Mouse (Mus musculus): ENCODE results near the gene Tmub2.

Gene Tmub2

DNA sequence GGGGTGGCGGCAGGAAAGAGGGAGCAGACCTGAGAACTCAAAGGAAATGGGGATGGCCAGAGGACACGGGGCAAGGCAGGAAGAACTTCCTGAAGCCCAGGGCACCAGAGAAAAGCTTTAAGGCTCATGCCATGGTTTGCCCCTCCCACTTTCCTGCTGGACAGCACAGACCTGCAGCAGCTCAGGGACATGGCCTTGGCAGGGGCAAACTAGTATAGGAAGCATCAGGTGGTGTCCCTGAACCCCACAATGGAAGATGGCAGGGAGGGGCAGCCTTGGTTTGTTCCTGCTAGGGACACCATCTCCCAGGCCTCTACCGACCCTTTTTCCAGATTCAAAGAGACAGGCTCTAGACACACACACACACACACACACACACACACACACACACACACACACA is 20.6 kb downstream of the Tmub2 start:
- no peak for DNase-seq (ENCODE audit: low read depth, low spot score)

DNA sequence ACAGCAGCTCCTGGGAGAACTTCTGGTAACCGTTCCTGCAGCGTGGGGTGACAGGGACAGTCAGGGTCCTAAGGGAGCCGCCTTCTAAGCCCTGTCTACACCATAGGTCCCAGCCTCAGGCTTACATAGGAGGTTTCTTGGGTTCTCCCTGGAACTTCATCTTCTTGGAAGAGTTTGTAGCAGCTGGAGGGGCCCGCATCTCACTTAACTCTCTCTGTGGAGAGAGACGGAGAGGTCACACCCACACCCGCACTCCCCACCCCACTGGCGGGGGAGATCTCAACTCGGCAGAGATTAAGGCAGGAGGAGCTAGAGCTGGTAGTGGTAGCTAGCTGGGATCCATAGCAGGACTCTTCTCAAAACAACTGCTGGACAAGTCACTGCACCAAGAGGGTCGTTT is 23.4 kb downstream of the Tmub2 start:
- DNase-seq (ENCODE audit: low read depth, low spot score): no peak

DNA sequence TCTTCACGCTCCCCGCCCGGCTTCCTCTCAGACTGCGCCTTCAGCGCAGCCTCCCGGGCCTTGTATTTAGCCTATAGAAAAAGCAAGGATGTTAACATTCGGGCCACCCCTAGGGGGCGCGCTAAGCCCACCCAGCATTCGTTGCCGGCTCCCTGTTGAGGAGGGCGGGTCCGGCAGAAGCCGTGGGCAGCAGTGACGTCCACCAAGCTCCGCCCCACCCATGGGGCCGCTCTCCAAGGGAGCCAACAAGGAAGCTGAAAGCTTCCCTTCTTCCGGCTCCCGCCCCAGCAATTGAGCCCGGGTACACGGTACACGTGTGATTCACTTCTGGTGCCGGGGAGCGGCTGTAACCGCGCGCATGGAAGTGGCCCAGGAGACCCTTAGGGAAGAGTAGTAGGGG is 24.2 kb downstream of the Tmub2 start:
- peak; percentile 93 for DNase-seq (ENCODE audit: low read depth, low spot score)

DNA sequence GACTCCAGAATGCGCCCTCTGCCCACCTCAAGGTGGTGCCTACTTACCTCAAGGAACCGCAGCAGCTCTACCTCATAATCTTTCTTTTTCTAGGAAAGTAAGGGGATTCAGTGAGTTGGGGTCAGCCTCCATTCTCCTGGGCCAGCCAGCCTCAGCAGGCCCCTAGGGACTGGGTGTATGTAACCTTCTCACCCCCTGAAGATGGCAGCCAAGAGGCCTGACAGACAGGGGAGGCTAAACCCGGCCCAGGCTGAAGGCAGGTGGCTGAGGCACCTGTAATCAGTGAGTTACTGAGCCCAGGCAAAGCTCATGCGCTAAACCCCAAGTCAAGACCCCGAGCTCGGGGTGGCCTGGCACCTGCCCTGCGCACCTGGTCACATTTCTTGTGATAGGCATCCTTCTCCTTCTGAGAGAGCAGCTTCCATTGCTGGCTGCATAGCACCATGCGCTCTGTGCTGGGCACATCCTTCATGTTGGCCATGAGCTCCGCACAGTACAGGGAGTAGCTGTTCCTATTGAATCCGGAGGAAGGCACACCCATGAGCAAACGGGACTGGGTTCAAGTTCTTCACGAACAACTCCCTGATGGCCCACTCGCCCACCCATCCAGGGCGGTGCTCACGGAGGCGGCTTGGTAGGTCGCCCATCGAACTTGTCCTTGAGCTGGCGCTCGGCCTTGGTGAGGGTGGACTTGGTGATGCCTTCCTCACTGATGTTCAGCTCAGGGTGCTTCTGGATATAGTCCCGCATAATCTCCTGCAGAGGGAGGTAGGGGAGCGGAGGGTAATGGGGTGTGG is 25.3 kb downstream of the Tmub2 start:
- no peak for DNase-seq (ENCODE audit: low read depth, low spot score)

DNA sequence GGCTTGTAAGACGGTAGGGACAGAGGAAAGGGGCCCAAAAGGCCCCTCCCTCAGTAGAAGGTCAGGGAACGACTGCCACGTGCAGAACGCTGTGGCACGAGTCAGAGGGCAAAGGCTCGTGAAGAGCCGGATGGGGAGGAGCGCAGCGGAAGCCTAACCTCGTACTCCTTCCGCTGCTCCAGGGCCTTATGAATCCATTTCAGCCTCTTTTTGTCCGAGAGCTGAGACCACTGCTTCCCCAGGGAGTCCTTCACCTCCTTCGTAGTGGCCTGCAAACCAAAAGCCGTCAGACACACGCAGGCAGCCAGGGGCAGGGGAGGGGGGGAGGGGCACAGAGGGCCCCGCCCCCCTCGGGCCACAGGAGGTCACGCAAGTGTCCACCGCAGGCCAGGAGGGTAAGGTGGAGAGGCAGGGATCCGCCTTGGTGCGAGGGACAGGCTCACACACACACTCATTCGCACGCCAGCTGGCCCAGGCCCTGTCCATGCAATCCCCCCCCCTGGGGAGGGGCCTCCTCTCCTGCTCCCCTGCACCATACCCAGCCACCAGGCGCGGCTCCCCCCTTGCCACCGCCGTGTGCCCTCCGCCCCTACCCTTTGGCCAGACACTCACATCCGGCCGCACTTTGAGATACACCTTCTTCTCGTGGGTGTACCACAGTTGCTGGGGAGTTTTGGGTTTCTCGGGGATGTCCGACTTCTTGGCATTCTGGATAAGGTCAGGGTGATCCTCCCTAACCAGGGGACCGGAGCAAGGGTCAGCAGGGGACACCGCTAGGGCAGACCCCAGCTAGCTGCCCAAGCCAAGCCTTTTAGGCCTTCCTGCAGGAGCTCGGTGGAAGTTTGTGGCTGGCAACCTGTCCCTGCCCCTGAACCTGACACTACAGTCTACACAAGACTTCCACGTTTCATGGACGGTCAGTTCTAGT is 26.3 kb downstream of the Tmub2 start:
- peak; percentile 69 for DNase-seq (ENCODE audit: low read depth, low spot score)

DNA sequence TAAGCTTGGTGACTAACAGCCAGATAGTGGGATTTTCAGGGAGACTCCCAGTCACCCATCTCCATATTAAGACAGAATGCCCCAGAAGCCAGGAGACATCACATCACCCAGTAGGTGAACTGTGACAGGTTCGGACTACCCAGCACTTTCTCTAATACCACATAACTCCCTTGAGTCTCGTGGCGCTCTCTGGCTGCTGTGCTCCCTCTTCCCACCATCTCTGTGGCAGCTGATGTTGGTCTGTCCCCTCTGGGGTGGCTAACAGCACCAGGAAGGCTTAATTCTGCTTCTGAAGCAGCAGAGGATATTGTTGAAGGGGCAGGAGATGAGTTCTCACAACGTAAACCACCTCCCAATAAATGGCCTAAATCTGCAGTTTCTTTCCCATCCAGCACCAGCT is 27.2 kb downstream of the Tmub2 start:
- DNase-seq (ENCODE audit: low read depth, low spot score): no peak

DNA sequence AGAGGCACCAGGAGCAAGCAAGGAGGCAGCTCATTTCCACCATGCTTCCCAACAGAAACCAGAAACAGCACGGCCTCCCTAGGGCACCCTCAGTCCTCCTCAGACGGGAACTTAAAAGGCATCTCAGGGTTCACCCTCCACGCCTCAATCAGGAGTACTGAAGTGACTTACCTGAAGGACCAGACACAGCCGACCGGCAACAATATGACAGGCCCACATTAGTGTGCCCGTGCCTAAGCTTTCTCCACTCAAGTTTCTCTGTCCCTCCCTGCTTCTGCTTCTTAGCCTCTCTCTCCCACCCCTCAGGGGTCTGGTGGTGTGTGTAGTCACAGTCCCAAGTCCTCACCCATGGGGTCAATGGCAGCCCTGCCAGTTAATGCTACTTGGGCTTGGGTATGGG is 27.9 kb downstream of the Tmub2 start:
- DNase-seq (ENCODE audit: low read depth, low spot score): no peak

DNA sequence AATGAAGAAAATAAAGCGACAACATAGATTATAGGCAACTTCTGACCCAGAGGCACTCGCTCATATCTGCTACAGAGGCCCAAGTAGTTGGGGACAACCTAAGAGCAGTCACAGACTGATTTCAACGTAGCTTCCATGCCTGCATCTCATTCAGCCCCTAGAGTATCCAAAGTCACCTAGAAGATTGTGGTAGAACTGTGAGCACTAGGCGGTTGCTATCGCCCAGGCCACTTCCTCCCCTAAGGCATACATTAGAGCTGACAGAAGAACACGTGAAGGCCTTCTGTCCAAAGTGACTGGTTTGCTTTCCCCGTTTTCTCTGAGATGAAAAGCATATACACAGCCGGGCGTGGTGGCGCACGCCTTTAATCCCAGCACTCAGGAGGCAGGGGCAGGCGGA is 29.6 kb downstream of the Tmub2 start:
- no peak for DNase-seq (ENCODE audit: low read depth, low spot score)

DNA sequence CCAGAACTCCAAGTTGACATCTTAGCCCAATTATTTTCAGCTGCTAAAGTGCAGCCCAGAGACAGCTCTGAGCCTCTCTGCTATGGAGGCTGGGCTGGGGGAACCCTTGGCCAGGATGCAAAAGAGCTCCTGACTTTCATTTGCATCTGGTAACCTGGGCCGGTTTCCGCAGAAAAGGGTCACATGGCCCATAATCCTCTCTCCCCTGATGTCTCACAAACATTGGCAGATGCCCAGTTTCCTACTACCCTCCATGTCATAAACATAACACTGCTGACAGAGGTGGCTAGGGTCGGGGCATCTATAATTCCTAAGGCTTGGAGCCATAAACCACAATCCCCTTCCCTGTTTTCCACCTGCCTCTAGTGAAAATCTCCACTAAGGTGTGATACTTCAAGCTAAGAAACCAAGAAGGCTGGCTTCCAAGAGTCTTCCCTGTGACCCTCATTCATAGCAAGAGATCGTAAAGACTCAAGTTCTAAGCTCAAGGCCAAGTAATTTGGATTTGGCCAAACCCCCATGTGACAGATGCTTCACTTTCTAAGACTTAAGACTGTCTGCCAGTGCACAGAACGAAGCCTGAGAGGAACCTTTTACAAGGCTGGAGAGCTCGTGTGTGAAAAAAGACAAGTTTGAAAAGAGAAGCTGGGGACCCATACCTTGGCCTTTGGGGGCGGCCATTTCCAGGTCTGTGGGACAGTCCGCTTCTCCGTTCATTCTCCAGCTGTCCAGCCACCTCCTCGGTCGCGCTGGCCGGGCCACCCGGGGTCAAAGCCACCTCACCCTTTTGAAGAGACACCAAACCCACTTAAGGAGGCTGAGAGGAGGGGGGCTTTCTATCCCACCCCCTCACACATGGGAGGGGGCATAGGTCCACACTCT is 31.2 kb downstream of the Tmub2 start:
- peak; percentile 54 for DNase-seq (ENCODE audit: low read depth, low spot score)

DNA sequence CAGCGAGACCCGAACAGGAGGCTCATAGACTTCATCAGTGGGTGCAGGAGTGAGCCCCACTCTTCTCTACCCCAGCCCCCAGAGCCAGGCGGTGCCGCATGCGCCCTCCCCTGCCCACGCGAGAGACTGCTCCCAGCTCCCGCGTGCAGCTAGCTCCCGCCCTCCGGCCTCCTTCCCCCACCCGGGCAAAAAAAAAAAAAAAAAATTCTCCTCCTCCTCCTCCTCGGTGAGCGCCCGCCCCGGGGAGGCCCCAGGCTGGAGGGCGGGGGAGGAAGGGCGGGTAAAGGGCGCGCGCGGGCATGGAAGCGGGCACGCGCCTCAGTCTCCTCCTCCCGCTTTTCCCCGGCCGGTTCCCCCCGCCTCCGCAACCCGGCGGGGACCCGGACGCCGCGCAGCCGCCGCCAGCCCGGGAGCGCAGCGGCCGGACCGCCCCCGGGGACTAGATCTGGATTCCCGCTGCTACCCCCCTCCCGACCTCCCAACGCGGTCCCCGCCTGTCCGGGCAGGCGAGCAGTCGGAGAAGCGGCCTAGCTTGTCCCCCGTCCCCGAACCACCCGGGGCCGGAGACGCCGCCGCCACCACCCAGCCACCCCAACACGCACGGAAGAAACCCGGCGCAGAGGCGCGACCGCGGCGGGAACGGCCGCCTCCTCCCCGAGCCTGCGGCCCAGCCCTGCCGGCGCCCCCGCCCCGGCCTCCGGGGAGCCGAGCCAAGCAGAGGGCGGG is 32.0 kb downstream of the Tmub2 start:
- peak; percentile 90 for DNase-seq (ENCODE audit: low read depth, low spot score)

DNA sequence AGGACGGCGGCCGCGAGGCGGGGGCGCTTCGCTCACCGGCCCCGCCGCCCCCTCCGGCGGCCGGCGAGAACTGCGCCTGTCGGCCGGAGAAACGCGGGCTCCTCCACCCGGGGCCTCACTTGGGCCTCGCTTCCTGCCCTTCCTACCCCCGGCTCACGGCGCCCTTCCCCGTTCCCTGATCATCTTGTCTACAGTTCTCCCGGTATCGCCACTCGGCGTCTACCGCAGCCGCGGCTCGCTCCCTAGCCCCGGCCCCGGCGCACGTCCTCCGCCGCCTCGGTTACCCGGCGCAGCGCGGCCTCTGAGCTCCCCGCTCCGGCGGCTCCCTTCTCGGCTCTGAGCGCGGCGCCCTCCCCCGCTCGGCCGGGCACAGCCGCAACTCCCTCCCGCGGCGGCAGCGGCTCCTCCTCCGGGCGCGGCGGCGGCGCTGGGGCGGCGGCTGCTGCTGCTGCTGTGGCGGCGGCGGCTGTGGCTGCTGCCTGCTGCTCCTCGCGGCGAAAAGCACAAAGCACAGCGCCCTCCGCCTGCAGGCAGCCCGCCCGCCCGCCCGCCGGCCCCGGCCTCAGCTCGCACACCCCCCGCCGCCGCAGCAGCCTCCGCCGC is 32.7 kb downstream of the Tmub2 start:
- peak; percentile 50 for DNase-seq (ENCODE audit: low read depth, low spot score)

DNA sequence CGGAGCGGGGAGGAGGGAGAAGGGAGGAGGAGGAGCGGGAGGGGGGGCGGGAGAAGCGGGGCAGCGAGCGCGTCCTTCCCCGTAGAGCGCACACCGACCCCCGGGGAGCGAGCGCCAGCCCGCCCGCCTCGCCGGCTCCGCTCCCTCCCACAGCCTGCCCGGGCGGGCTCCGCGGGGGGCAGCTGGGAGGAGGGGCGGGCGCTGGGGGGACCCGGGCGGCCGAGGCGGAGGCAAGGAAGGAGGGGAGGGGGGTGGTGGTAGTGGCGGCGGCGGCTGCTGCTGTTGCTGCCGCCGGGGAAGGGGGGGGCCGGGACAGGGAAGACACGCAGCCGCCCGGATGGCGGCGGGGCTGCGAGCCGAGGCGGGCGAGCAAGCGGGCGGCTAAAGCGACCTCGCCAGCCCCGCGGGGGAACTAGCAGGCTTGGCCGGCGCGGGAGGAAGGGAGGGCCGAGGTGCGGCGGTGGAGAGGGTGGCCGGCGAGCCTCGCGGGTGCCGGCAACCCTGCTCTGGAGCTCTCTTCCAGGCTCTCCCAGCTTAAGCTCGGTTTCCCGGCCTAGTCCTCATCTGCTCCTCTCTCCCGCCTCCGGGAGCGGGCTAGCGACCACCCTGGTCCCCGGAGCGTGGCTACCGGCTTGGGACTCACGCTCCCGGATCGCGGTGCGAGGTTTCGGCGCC is 33.3 kb downstream of the Tmub2 start:
- peak; percentile 65 for DNase-seq (ENCODE audit: low read depth, low spot score)

DNA sequence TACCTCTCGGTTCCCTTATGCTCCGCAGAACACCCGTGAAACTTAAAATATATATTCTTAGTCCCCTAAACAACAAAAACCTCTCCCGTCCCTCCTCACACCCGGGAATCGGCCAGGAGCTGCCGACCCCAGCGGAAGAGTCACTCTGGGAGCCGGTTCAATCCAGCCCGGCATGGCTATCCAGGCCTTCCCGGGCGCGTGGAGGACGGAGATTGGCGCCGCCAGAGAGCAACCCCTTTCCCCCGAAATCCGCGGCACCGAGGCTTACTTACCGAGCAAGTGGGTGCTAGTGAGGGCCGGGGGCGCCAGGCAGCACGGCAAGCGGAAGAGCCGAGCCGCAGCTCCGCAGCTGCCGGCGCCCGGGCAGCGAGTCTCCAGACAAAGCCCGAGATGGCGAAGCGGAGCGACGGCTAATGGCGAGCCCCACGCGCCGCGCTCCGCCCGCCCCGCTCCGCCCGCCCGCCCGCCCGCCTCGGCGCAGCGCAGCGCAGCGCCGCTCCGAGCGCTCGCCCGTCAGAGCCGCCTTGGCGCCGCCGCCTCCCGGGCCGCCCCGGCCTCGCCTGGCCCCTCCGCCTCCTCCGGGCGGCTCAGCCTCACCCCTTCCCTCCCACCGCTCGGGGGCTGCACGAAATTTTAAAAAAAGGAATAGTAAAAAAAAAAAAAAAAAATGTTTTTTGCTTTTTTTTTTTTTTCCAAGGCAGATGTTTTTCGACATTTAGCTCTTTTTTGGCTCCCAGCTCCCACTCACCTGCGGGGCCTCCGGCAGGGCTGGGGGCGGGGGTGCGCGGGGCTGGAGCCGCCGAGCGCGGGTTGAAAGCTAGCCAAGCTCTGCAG is 34.1 kb downstream of the Tmub2 start:
- DNase-seq (ENCODE audit: low read depth, low spot score): peak; percentile 61

DNA sequence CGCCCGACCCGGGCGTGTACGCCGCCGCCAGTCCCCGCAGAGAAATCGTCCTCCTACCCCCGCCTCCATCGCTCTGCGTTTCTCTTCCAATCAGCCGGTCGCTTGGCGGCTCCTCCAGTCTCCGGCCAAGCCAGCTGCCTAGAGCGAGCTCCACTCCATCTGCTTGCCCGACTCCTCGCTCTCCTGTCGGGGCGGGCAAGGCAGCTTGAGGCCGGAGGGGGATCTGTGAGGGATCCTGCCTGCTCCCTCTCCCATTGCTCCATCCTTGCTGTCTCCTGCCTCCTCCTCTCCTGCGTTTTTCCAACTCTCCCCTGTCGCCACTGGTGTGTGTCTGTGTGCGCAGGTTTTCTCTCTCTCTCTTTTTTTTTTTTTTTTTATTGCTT is 34.7 kb downstream of the Tmub2 start, which contains the start of gene Ubtf:
Gene Ubtf, minus strand, starts transcription at position 333 of the 383 bp plus-strand sequence.
- peak; percentile 72 for DNase-seq (ENCODE audit: low read depth, low spot score)

DNA sequence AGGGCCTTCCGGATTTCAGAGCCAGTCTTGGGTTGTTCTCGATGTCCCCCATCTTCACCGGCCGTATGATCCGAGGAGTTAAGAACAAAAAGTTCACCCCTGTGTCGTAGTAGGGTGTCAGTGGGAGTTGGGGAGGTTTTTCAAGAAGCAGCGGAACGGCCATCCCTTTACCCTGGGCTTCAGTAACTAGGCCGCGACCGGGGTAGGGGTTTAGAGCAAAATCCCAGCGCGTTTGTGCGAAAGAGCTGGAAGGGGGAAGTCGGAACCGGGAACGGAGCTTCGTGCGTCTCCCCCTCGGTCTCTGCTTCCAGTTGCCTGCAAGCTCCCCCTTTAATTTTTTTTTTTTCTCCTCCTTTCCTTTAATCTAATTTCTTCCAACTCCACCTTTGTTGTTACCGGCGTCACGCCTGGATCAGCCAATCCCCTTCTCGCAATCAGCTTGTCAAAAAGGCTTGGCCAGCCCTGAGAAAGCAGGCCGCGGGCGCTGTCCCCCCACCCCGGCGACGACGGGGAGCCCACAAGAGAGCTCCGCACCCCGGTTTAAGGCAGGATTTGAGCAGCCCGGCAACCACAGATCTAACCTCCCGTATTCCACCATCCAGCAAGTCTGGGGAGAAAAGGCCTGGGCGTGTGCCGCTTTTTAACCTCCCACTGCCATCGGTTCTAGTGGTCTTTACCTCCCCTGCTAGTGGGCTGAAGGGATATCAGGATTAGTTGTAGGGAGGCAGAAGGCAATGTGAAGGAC is 35.4 kb downstream of the Tmub2 start:
- DNase-seq (ENCODE audit: low read depth, low spot score): peak; percentile 84

DNA sequence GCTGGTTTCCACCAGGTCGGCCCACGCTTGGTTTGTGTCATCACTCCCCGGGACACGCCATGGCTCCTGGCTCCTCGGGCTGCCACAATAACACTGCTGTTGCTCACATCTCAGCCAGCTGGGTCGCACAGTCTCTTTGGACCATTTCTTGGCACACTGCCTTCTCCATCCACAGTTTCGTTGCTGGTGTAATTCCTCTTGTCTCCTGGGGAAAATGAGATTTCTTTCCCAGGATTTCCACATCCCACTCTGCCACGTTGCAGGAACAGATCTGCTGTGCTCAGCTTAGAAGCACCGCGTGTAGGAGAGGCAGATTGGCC is 35.9 kb downstream of the Tmub2 start:
- DNase-seq (ENCODE audit: low read depth, low spot score): peak; percentile 68

DNA sequence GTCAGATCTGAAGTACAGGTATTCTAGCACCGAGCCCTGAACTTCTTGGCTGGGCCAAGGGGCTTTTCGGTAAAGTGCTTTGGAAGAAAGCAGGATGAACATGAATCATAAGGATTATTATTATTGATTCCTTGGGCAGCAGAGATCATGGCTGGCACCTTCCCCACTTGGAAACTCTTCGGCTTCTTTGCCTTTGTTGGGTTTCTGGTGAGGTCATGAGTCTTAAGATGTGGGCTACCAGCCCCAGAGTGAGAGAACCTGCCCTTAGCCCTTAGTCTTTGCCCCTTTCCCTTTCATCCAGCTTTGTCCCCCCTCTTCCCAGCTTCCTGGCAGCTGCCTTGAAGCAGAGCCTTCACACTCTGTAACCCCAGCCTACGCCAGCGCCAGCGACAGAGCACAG is 37.2 kb downstream of the Tmub2 start:
- DNase-seq (ENCODE audit: low read depth, low spot score): no peak

DNA sequence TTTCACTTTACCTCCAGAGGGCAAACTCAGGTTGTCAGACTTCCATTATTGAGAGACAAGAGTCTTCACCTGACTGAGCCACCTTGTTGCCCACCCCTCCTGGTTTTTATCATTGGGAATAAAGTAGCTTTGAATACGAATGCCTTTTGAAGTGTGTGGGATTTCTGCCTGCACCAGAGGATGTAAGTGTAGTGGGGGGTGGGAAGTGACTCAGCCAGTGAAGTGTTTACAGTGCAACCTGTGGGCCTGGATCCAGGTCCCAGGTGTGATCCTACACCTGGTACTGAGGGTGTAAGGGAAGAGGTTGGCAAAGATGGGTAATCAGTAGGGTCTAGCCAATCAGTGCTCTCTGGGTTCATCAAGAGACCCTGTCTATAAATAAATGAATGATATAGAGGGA is 38.8 kb downstream of the Tmub2 start:
- no peak for DNase-seq (ENCODE audit: low read depth, low spot score)

DNA sequence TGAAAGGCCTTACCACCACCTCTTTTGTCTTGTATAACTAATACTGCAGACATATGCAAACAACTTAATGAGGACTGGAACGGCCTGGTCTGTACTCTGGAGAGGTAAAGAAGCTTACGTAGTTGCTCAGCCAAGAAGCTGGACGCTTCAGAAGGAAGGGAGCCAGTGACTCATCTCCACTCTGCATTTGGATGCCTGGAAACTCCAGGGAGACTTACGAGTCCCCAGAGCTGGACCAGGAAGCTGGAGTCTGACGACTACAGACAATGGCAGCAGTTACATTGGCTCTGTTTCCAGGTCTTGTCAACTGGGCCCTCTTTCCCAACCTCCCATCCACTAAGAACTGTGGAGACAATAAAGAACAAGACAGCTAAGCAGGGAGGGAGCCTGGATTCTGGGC is 42.5 kb downstream of the Tmub2 start:
- DNase-seq (ENCODE audit: low read depth, low spot score): peak; percentile 49
